In the genomic region with DNA sequence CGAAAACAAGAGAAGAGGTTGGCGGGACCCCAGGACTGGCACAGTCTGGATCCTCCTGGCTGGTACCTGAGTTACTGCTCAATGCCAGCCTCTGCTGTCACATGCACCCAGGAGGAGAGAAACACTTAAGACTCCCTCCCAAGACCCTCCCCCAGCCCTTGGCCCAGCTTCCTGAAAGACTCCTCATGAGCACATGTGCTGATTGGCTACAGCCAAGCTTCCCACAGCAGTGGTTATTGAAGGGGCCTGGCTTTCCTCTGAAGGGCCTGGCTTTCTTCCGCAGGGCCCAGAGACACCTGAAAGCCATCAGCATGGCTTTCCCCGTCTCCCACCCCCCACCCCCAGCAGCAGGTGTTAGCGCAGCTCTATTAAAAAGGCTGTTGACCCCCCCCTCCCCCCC, we compare ENCODE assay signal across 8 mouse cellular contexts. TPM values are rescaled to one million over a fixed set of nuclear protein-coding genes. Genes with fewer than 3 reads are reported as not detected.
DNase-seq lines count a peak whose midpoint lies in the region; ATAC-seq and TF ChIP-seq lines count a peak whose summit lies in the region.

Gene Tbc1d14, minus strand, starts transcription at position 101 of the 400 bp plus-strand sequence.

- no peak for ATAC-seq in intestine, postnatal 0 days
- no peak for ATAC-seq in neural tube, embryonic 13.5 days (ENCODE audit: low read depth)

- H3K36me3 ChIP-seq in intestine, postnatal 0 days (ENCODE audit: control insufficient read depth, insufficient read depth) = no peaks in the 10 kb centered on the region
- H3K36me3 ChIP-seq in neural tube, embryonic 13.5 days = no peaks in the 10 kb centered on the region; the same call in 1 of the 2 replicates

- H3K4me1 ChIP-seq in intestine, postnatal 0 days (replicated peaks; ENCODE audit: control insufficient read depth, insufficient read depth, low read length) = no peaks in the 10 kb centered on the region
- no peaks in the 10 kb centered on the region for H3K4me1 ChIP-seq in neural tube, embryonic 13.5 days (replicated peaks)

- H3K4me2 ChIP-seq in intestine, postnatal 0 days (replicated peaks; ENCODE audit: low read depth) = no peak within 1 kb of the TSS
- no peak within 1 kb of the TSS for H3K4me2 ChIP-seq in neural tube, embryonic 13.5 days

- 74% methylated on average over 5 of the region's 5 CpGs for WGBS in intestine, postnatal 0 days
- 78% methylated on average over 5 of the region's 5 CpGs for WGBS in neural tube, embryonic 13.5 days

- no peak within 1 kb of the TSS for H3K9ac ChIP-seq in intestine, postnatal 0 days (ENCODE audit: low read depth, low read length)
- no peak within 1 kb of the TSS for H3K9ac ChIP-seq in neural tube, embryonic 13.5 days

- no peaks in the 10 kb centered on the region for H3K9me3 ChIP-seq in intestine, postnatal 0 days (ENCODE audit: control insufficient read depth)
- H3K9me3 ChIP-seq in neural tube, embryonic 13.5 days = no peaks in the 10 kb centered on the region

- H3K27ac ChIP-seq in intestine, postnatal 0 days (ENCODE audit: low read depth, low read length) = no peak within 1 kb of the TSS
- no peak within 1 kb of the TSS for H3K27ac ChIP-seq in neural tube, embryonic 13.5 days (replicated peaks)

- DNase-seq in left cerebral cortex, adult 18-20 months (ENCODE audit: low spot score in 2 of 2) = no peak
- DNase-seq in left cerebral cortex, adult 9 months (ENCODE audit: low spot score in 2 of 2) = no peak
- no peak for DNase-seq in adrenal gland, postnatal 10 days
- DNase-seq in gastrocnemius, postnatal 14 days = no peak
- DNase-seq in embryo, embryonic 9.5 days (ENCODE audit: extremely low spot score) = no peak
- no peak for DNase-seq in urinary bladder, postnatal 36 days (ENCODE audit: low spot score in 2 of 2)

- no peaks in the 10 kb centered on the region for H3K27me3 ChIP-seq in intestine, postnatal 0 days (replicated peaks; ENCODE audit: control insufficient read depth, insufficient read depth, low read length)
- no peaks in the 10 kb centered on the region for H3K27me3 ChIP-seq in neural tube, embryonic 13.5 days

- no peak within 1 kb of the TSS for H3K4me3 ChIP-seq in intestine, postnatal 0 days (ENCODE audit: low read depth, low read length)
- H3K4me3 ChIP-seq in neural tube, embryonic 13.5 days = no peak within 1 kb of the TSS

- intact Hi-C loops in gastrocnemius, postnatal 14 days (cut with DNase I; ENCODE audit: low total_unique reads) = no loop called here

- TF ChIP-seq CTCF in intestine, postnatal 0 days (IDR thresholded peaks at IDR 0.05; ENCODE audit: low read depth) = no peak

RNA-seq across cellular contexts. Expression of gene Tbc1d14, which starts in this region (rescaled TPM):
- total RNA-seq in left cerebral cortex, adult 18-20 months (2021) = 10 to 100 TPM; 71.6 to 73.0 TPM
- 10 to 100 TPM; 32.3 to 32.4 TPM for total RNA-seq in adrenal gland, postnatal 10 days (2021)
- 10 to 100 TPM; 13.9 to 14.6 TPM for total RNA-seq in gastrocnemius, postnatal 14 days (2021)
- polyA plus RNA-seq in intestine, postnatal 0 days (2015; fragmentation: Nextera tagmentation; extraction: Ambion mirVana) = 16.8 and 17.2 TPM in 2 replicates
- 63.8 and 64.0 TPM in 2 replicates for polyA plus RNA-seq in neural tube, embryonic 13.5 days (2015; fragmentation: Nextera tagmentation; extraction: Ambion mirVana)
